Mouse (Mus musculus): ENCODE measurements around the gene 2310030G06Rik.

Gene 2310030G06Rik

GRCm38 (mm10) chr9:50742261-50742660, 4.1 kb downstream of the 2310030G06Rik start:
- no peak for DNase-seq (ENCODE audit: low spot score)

DNA sequence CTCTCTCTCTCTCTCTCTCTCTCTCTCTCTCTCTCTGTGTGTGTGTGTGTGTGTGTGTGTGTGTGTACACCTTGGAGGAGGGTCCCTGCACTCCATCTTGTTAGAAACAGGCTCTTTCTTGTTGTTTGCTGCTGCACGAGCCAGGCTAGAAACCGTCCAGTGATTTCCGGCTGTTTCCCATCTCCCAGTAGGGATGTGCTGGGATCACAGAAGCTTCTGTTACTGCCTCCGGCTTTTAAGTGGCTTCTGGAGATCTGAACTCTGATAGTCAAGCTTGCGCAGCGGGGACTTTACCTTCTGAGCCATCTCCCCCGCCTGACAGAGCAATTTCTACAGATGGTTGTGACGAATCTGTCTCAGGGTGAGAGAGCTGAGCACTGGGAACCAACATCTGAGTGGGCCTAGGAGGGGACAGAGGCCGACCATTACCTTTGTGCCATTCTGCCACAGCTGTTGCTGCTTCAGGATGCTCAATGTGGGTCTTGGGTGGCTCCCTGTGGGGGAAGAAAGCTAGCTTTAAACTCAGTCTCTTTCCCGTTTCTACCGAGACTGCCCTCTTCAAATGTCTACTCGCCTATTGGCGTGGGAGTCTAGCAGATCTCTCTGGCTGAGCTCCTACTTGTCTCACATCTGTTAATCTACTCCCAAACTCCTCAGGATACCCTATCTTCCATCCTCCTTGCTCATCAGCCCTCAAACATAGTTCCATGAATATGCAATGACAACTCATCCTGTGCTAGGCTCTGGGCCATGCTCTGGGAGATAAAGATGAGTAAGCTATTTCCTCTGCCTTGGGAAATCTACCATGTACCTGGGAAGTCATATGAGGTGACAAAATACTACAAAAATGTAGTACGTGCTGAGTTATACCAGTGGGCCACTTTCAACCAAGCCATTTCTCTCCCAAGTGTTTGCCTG, 5.2 kb downstream of the 2310030G06Rik start:
- DNase-seq (ENCODE audit: low spot score), result no peak

- DNase-seq (ENCODE audit: low spot score), result peak; percentile 83
Measured at GRCm38 (mm10) chr9:50738914-50739870, 7.1 kb downstream of the 2310030G06Rik start, which contains the start of gene Dixdc1. Dixdc1 (minus strand) TSS chr9:50739517.

DNA sequence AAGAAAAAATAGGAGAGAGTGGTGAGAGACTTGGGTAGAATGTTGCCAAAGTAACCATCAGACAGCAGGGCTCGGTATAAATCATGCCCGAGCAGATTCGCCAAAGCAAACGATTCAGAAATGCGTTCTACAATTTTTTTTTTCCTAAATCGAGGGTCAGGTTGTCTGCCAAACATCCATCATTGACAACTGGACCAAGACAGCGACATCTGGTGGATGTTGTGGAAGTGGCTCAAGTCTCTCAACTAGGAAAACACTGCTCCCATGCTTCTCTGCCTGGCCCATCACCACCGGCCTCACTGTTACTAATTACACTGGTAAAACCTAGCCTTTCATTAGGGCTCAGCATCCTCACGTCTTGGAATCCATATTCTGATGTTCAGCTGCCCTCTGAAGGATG, 11.3 kb downstream of the 2310030G06Rik start:
- DNase-seq (ENCODE audit: low spot score), result no peak

DNA sequence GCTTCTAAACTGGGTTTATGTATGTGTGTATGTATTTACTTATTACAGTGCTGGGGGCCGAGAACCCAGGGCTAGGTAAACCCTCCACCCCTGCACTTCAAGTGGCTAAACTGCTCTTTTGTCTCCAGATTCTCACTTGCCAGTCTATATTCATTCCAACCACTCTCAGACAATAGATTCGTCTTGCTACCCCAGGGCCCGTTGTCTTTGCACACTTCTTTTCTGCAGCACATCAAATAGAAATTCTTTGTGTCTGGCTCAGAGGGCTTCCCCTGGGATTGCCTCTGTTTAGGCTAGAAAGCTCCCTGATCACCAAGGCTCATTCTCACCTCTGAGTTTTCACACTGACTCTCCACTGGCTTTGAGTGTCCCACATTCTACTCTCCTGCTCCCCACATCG, 13.8 kb downstream of the 2310030G06Rik start:
- DNase-seq (ENCODE audit: low spot score), result no peak

GRCm38 (mm10) chr9:50729600-50729999, 16.7 kb downstream of the 2310030G06Rik start:
- DNase-seq (ENCODE audit: low spot score), result no peak

DNA sequence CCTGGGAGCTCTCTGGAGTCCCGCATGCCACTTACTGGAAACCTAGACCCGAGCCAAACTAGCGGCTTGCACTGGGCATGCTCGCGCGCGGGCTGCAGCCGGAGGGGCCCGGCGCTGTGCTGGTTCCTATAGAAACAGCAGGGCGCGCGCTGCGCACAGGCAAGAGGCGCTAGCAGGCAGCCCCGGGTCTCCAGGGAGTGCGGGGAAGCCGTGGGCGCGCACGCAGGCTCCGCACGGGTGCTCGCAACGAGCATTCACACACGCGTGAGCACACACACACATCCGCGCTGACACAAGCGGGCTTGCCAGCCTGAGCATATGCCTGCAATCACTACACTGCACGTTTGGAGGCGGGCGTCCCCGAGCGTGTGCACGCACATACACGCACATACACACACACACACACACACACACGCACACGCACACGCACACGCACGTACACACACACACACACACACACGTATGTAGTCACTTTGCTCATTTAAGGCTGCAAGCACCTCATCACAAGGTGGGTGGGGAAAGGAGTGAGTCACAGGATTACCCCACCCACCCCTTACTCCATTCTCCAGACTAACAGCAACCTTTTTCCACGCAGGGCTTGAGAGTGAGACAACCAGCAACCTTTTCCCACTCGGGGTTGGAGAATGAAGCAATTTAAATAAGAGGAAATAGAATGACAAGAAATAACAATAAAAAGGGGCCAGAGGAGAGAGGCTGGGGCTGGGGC, 18.2 kb downstream of the 2310030G06Rik start:
- no peak for DNase-seq (ENCODE audit: low spot score)

- DNase-seq (ENCODE audit: low spot score), result no peak
Measured at GRCm38 (mm10) chr9:50727171-50727924, 19.0 kb downstream of the 2310030G06Rik start.

- DNase-seq (ENCODE audit: low spot score), result no peak
Measured at GRCm38 (mm10) chr9:50725921-50726590, 20.3 kb downstream of the 2310030G06Rik start.

DNA sequence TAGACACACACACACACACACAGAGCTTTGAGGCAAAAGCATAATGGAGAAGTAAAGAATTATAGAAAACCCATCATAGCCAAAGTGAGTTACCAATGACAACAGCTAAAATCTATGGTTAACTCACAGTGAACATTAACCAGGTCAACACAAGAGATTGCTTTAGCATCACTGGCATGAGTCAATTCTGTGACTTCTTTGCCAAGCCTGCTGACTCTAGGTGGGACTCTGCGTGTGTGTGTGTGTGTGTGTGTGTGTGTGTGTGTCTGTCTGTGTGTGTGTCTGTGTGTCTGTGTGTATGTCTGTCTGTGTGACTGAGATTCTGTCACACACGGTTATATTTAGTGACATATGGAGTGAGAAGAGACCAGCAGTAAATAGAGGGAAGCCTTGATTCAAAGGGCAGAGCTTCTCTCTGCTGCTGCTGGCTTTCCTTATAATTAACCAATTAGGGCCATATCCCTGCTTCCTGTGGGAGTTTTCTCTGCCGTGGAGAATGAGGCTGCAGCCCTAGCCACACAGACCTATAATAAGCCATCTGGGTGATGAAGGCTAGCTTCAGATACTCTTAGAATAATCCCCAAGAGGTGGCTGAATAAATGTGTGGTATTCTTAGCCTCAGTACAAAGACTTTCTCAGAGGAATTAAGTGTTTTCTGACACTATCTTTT, 21.5 kb downstream of the 2310030G06Rik start:
- no peak for DNase-seq (ENCODE audit: low spot score)

GRCm38 (mm10) chr9:50724147-50724546, 22.2 kb downstream of the 2310030G06Rik start:
- DNase-seq (ENCODE audit: low spot score), result no peak

GRCm38 (mm10) chr9:50723406-50723805, 22.9 kb downstream of the 2310030G06Rik start:
- DNase-seq (ENCODE audit: low spot score), result no peak

DNA sequence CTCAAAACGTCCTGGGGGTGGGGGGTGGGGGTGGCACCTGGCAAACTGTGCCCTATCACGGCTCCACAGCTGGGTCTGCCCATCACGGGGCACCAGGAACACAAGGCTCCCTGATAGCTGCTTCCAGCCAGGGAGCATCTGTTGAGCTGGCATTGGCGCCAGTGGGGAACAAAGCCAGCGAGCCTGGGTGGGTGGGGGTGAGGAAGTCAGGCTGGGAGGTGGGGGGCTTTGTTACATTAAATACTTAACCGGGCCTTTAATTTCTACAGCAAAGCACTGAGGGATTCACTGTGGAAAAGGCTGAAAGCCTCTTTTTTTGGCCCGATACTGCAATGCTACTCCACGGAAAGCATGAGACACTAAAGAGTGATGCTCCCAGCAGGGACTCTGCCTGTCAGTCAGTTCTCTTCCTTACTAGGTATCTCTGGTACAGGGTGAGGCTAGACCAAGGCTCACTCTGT, 23.9 kb downstream of the 2310030G06Rik start:
- DNase-seq (ENCODE audit: low spot score), result no peak

DNA sequence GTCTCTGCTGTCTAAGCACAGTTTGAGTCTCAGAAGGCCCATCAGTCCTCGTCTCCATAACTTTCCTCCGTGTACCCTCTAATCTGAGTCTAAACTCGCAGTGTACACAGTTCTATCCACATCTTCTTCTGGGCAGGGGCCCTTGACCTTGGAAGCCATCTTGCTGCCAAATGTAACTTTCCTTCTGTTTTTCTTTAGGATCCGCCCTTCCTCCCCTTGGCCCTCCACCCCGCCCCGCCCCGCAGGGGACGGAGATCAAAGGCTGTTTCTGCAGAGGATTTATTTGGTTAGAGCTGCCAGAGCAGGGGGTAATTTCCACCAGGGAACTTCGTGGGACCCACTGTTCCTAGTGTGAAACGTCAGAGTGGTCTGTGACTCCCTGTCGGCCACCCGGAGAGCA, 25.3 kb downstream of the 2310030G06Rik start:
- no peak for DNase-seq (ENCODE audit: low spot score)

- DNase-seq (ENCODE audit: low spot score), result no peak
Measured at GRCm38 (mm10) chr9:50718878-50719277, 27.5 kb downstream of the 2310030G06Rik start.

DNA sequence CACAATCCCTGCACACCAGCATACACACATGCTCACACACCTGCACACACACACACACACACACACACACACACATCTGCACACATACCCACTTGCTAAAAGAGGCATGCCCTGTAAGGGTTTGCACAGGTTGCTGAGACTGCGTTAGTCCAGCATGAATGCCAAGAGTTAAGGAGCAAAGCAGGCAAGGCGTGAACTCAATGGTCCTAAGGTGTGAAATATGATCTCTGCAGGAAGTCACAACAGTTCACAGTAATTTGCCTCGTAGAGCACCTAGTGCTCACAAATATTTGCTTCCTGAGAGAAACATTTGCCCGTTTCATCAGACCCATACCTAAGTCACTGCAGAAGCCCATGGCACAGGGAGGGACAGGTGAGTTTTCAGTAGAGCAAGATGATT, 32.1 kb downstream of the 2310030G06Rik start:
- DNase-seq (ENCODE audit: low spot score), result no peak

DNA sequence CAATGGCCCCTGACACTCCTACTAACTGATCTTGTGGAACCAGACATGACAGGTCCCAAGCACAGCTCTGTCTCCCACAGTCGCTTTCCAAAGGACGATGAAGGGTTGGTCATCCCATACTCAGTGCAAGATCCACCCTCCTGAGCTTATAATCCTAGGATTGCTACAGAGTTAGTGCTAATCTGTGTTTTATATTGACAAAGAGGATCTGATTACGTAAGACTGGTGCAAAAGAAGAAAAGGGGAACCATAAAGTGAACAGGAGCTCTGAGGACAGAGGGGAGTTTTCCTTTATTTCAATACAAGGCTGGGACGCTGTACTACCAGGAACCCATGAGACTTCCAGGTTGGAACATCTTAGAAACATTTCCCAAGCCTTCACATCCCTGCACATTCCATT, 35.0 kb downstream of the 2310030G06Rik start:
- DNase-seq (ENCODE audit: low spot score), result no peak

DNA sequence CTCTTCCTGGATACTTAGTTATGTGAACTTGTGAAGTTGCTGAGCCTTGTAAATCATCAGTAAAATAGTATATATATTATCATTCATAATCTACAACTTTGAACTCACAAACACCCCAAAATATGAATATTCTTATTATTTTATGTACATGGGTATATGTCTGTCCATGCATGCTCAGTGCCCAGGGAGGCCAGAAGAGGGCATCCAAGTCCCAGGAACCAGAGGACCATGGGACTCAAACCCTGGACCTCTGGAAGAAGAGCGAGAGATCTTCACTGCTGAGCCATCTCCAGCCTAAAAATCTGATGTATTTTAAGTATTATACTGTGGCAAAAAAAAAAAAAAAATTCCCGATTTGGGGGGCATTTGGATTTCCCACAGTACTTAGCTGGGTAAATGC, 37.2 kb downstream of the 2310030G06Rik start:
- no peak for DNase-seq (ENCODE audit: low spot score)

DNA sequence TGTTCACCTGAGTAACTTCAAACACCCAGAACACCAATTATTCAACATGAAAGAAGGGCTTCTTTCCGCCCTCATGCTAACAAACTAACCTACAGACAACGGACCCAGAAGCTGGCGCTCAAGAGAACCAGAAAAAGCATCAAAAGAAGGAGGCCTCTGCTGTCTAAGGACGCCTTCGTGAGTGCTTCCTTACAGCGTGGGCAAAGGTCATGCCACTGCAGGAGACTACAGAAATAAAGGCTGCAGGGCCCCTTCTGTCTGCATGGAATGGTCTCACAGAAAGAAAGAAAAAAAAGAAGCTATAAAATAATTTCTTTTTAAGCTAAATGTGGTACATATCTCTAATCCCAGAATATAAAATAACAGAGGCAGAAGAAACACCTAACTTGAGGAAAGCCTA, 41.4 kb downstream of the 2310030G06Rik start:
- no peak for DNase-seq (ENCODE audit: low spot score)

Data from urinary bladder, postnatal 10 days (tissue).